Mouse (Mus musculus) megakaryocyte, embryonic 14.5 days (primary cell): ENCODE data around the gene Fam3c.

Source experiments
- FLI1 ChIP-seq: IDR thresholded peaks from 2 replicates; pipeline ENCODE4 v1.6.1; 2012; ENCODE audit warnings: low read length, inconsistent platforms, mixed read lengths
- GATA1 ChIP-seq: IDR thresholded peaks from 3 replicates; pipeline ENCODE4 v1.6.1; 2012; ENCODE audit warnings: mixed read lengths, low read length, inconsistent platforms, borderline replicate concordance

DNA sequence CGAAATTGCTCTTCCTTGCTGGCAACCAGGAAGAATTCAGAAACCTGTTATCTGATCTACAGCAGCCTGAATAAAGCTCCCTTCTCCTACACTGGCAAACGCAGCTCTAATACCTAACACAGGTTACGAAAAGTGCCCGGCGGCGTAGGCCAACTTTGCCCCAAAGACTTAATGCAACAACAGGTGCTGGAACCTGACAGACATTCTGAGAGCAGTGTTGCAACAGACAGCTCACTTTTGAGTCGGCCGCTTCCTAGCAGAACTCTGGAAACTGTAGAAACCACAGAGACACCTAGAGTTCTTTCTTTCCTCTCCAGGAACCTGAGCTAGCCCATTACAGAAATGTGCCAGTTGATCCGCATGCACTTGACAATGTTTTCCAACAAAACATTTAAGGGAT, 4.5 kb downstream of the Fam3c start:
- TF ChIP-seq GATA1 (no peak), FLI1 (no peak)
